Mouse (Mus musculus): ENCODE measurements at regions not wholly inside any gene's neighbourhood (a gene's known extent, or its start where the extent isn't known, plus 50 kb on each side); places are given as distances from the start of the nearest gene placed in this dataset.

DNA sequence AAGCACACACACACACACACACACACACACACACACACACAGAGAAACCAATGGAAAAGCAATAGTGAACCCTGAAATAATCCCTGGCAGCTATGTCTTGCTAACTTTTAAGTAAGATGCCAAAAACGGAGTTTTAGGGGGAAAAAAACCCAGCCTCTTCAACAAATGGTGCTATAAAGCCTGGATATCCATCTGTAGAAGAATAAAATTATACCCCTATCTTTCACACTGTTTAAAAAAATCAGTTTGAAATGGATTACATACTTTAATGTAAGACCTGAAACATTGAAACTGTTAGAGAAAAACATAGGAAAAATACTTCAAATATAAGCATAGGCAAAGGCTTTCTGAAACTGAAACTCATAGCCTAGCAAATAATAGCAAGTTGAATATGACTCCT, 228.2 kb downstream of the Fam49a start:
- Histone ChIP-seq H3K27ac (no peak overlapping the region), H3K4me3 (no peak overlapping the region), H3K4me1 (replicated peaks) (no peaks in the 10 kb centered on the region), H3K4me2 (no peak overlapping the region), H3K27me3 (no peaks in the 10 kb centered on the region), H3K9ac (no peak overlapping the region), H3K36me3 (no peaks in the 10 kb centered on the region), H3K9me3 (replicated peaks) (no peaks in the 10 kb centered on the region)
- ATAC-seq (replicated peaks; ENCODE audit: insufficient number of reproducible peaks, insufficient read depth, low FRiP score, low read depth), result no peak
- WGBS, result 75% methylated on average over 1 of the region's 1 CpGs

DNA sequence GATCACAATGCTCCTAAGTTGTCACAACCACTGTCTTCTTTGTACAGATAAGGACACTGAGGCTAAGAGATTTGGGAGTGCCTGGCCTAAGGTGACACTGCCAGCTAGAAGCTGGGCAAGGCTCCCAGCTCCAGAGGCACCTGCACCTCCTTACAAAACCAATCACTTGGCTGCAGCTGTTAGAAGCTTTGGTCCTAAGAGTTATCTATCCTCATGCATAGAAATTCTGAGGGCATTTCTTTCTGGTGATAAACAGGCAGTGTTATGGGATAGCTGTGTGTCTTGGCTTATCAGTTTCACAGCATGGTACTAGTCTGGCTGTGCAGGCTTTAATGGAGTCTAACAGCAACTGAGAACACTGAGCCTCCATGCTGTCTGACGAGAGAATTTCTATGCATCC, 226.2 kb downstream of the Fam49a start:
- no peak for ATAC-seq (replicated peaks; ENCODE audit: insufficient number of reproducible peaks, insufficient read depth, low FRiP score, low read depth)
- no peaks in the 10 kb centered on the region for H3K36me3 ChIP-seq
- no peak overlapping the region for H3K27ac ChIP-seq
- no peak overlapping the region for H3K4me2 ChIP-seq
- no peak overlapping the region for H3K9ac ChIP-seq
- 83% methylated on average over 1 of the region's 1 CpGs for WGBS
- no peaks in the 10 kb centered on the region for H3K27me3 ChIP-seq
- no peak overlapping the region for H3K4me3 ChIP-seq
- H3K4me1 ChIP-seq (replicated peaks), result no peaks in the 10 kb centered on the region
- H3K9me3 ChIP-seq (replicated peaks), result no peaks in the 10 kb centered on the region

DNA sequence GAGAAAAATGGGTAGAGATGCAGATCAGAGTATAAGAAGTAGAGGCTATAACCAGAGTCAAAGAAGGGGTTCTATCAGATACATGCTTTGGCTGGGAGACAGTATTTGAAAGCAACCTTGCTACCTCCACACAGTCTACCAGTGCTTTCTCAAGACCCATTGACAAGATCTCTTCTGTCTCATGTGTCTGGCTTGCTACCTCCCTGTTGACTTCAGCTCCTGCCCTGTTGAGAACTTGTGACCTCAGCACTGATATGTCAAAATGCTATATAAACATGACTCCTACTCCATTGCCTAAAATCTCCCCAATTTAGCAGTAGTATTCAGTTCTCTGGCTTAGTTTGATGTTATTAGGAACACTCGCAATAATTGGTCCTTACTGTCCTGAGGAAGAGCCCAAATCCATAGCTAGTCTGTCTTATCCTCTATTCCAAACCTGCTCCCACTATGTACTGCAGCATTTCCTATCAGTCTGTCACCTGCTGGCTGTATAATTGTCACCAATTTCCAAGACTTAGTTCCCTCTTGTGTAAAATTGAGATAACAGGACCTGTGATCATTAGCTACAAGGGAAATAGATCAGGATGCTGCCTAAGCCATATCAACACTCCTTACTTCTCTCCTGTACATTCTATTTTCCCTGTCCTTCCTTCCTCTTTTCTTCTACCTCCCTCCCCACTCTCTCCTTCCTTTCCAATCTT, 224.9 kb downstream of the Fam49a start:
- H3K4me1 ChIP-seq (replicated peaks), result no peaks in the 10 kb centered on the region; the same call in 1 of the 2 replicates
- 87% methylated on average over 1 of the region's 1 CpGs for WGBS
- H3K4me2 ChIP-seq, result no peak overlapping the region
- no peaks in the 10 kb centered on the region for H3K36me3 ChIP-seq
- H3K27ac ChIP-seq, result no peak overlapping the region
- H3K27me3 ChIP-seq, result no peaks in the 10 kb centered on the region
- H3K9me3 ChIP-seq (replicated peaks), result no peaks in the 10 kb centered on the region
- no peak for ATAC-seq (replicated peaks; ENCODE audit: insufficient number of reproducible peaks, insufficient read depth, low FRiP score, low read depth)
- H3K9ac ChIP-seq, result no peak overlapping the region
- H3K4me3 ChIP-seq, result no peak overlapping the region

DNA sequence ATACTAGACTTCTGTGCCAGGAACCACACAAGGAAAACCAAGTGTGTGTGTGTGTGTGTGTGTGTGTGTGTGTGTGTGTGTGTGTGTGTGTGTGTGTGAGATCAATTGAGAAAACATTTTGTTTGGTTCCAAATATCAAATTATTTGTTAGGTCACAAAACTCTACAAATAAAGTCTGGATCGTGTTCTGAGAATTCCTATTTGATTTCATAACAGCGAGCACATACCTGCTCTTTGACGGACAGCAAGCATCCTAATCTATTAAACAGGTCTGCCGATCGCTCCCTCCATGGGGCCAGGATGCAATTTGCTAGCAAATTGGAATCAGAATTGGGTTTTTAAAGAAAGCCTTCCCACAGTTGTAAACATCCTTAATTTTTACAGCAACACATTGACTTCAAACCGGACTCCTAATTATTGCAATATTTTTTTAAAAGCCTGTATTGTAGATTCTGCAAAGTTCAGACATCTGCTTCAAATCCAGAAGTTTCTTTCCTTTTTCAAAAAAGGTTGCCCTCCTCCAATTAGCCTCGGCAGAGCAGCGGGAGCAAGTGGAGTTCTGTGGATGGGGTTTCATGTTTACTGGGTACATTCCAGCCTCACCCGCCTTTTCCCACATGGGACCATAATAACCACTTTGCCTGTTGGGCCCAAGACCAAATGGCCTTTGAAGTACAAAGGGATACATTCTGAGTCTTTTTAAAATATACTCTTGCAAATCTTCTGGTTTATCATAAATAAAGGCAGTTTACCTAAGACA, 223.2 kb downstream of the Fam49a start:
- no peaks in the 10 kb centered on the region for H3K9me3 ChIP-seq (replicated peaks)
- no peak overlapping the region for H3K27ac ChIP-seq
- no peaks in the 10 kb centered on the region for H3K36me3 ChIP-seq
- H3K9ac ChIP-seq, result no peak overlapping the region
- no peak overlapping the region for H3K4me2 ChIP-seq
- no peaks in the 10 kb centered on the region for H3K27me3 ChIP-seq
- no peak for ATAC-seq (replicated peaks; ENCODE audit: insufficient number of reproducible peaks, insufficient read depth, low FRiP score, low read depth)
- no peak overlapping the region for H3K4me3 ChIP-seq
- no peaks in the 10 kb centered on the region; the same call in 1 of the 2 replicates for H3K4me1 ChIP-seq (replicated peaks)
- WGBS, result 84% methylated on average over 9 of the region's 9 CpGs

DNA sequence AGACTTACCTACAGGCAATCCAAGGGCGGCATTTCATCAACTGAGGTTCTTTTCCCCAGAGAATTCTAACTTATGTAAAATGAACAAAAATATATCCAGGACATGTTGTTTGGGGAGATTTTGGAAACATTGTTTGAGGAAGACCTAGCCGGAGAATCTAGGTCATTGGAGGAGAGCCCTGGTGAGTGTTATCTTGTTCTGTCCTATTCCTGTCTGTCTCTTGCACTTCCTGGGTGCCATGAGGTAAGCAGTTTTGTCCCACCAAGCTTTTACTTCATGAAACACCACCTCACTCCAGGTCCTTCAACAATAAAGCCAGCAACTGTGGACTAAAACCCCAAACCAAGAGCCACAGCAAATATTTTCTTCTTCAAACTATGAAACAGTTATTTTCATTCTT, 218.5 kb downstream of the Fam49a start:
- no peak overlapping the region for H3K27ac ChIP-seq
- WGBS, result 88% methylated on average over 2 of the region's 2 CpGs

DNA sequence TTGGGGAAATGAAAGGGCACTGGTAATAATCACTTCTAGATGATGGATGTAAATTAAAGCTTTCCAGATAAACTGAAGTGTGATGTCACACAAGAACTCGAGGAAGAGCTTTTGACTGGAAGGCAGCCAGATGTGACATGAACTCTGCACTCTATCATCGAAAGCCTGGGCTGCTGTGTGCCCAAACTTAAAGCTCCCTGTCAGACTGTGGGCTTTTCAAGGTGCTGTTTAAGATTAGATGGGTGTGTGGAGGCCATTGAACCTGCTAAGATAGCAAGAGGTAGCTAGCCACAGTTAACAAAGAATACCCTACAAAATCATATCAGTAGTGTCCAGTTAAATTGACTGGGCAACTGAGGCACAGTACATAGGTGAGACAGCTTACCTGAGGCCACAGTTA, 190.1 kb downstream of the Fam49a start:
- Histone ChIP-seq H3K4me2 (no peak overlapping the region), H3K27ac (no peak overlapping the region), H3K9ac (no peak overlapping the region), H3K27me3 (no peaks in the 10 kb centered on the region), H3K4me3 (no peak overlapping the region), H3K9me3 (replicated peaks) (no peaks in the 10 kb centered on the region), H3K36me3 (no peaks in the 10 kb centered on the region), H3K4me1 (replicated peaks) (no peaks in the 10 kb centered on the region)
- WGBS, result 20% methylated on average over 2 of the region's 2 CpGs
- no peak for ATAC-seq (replicated peaks; ENCODE audit: insufficient number of reproducible peaks, insufficient read depth, low FRiP score, low read depth)

More for the DNA sequence above, 218.5 kb downstream of the Fam49a start:
- Histone ChIP-seq H3K4me2 (no peak overlapping the region), H3K9ac (no peak overlapping the region), H3K9me3 (replicated peaks) (no peaks in the 10 kb centered on the region), H3K4me1 (replicated peaks) (no peaks in the 10 kb centered on the region; the same call in 1 of the 2 replicates), H3K4me3 (no peak overlapping the region), H3K27me3 (no peaks in the 10 kb centered on the region), H3K36me3 (no peaks in the 10 kb centered on the region)
- no peak for ATAC-seq (replicated peaks; ENCODE audit: insufficient number of reproducible peaks, insufficient read depth, low FRiP score, low read depth)

DNA sequence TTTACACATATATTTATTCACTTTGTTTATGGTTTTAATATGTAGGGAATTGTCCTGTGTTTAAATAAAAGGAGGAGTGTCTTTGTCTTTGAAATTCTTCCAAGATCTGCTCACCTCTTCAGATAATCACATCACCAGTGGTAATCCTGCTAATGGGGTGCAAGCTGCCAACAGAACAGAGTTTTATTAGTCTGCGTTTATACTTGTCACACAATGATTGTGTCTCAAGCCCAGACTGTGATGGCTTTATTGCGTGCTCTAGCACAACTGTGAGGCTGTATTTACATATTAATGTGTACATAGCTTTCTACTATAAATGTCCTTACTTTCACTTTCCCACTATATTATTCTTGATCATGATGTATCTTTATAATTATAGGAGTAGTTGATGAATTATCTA, 184.8 kb downstream of the Fam49a start:
- Histone ChIP-seq H3K9ac (no peak overlapping the region), H3K36me3 (no peaks in the 10 kb centered on the region), H3K27me3 (no peaks in the 10 kb centered on the region), H3K4me1 (replicated peaks) (no peaks in the 10 kb centered on the region), H3K4me3 (no peak overlapping the region), H3K9me3 (replicated peaks) (no peaks in the 10 kb centered on the region), H3K27ac (no peak overlapping the region), H3K4me2 (no peak overlapping the region)
- 62% methylated on average over 2 of the region's 2 CpGs for WGBS
- no peak for ATAC-seq (replicated peaks; ENCODE audit: insufficient number of reproducible peaks, insufficient read depth, low FRiP score, low read depth)

DNA sequence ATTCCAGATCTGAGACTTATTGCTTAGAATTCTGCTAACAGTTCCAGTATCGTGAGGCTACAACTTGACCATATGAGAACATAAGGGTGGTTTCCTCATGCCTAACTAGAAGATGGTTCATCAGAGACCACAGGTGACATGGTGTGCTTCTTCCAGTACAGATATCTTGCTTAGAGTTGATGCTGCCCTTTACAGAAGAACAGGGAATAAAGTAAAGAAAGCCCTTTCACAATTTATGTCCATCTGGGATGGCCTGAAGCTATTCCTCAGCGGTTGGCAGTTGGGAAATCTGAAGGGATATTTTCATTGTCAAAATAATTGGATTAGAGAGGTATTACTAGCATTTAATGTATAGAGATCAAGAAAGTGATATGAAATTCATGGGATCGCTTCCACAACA, 184.3 kb downstream of the Fam49a start:
- ATAC-seq (replicated peaks; ENCODE audit: insufficient number of reproducible peaks, insufficient read depth, low FRiP score, low read depth), result no peak

DNA sequence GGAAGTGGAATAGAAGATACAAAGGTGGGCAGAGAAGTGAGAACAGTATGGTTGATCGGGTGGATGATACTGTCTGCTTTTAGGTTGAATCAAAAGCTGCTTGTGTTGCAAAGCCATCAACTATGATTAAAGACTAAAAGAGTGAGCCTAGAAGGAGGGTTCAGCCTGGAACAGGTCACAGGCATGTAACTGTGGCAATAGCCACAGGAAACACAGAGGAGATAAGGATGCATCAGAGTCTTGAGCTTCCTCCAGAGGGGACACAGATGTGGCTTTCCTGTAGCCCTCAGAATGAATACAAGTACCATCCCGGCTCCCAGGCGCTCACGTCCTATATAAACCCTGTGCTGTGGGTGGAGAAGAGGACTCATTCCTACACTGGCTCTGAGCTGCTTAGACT, 180.9 kb downstream of the Fam49a start:
- Histone ChIP-seq H3K27ac (no peak overlapping the region), H3K9me3 (replicated peaks) (no peaks in the 10 kb centered on the region), H3K27me3 (no peaks in the 10 kb centered on the region), H3K9ac (no peak overlapping the region), H3K36me3 (no peaks in the 10 kb centered on the region), H3K4me2 (no peak overlapping the region), H3K4me1 (replicated peaks) (peaks cover 5% of the 10 kb centered on the region), H3K4me3 (no peak overlapping the region)
- ATAC-seq (replicated peaks; ENCODE audit: insufficient number of reproducible peaks, insufficient read depth, low FRiP score, low read depth), result no peak
- 75% methylated on average over 4 of the region's 4 CpGs for WGBS

More for the DNA sequence above, 184.3 kb downstream of the Fam49a start:
- no peak overlapping the region for H3K4me3 ChIP-seq
- H3K27ac ChIP-seq, result no peak overlapping the region
- no peaks in the 10 kb centered on the region for H3K27me3 ChIP-seq
- 92% methylated on average over 3 of the region's 3 CpGs for WGBS
- H3K9me3 ChIP-seq (replicated peaks), result no peaks in the 10 kb centered on the region
- no peaks in the 10 kb centered on the region; the same call in 1 of the 2 replicates for H3K4me1 ChIP-seq (replicated peaks)
- no peaks in the 10 kb centered on the region for H3K36me3 ChIP-seq
- no peak overlapping the region for H3K9ac ChIP-seq
- H3K4me2 ChIP-seq, result no peak overlapping the region

DNA sequence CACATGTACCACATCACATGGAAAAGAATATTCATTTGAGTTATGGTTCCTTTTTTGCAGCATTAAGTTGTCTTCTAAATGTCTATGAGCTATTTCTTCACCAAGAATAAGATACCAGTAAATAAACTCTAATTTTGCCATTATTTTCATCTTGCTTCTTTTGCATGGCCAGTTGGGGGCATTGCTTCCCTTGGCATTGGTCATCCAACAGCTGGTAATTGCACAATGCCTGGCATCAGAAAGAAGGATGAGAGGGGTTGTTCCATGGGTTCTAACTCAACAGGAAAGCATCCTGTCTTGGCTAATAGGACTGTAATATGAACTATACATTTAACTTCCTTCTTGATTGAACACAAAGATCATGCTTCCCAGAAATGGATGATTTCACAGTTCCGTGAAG, 174.4 kb downstream of the Fam49a start:
- ATAC-seq (replicated peaks; ENCODE audit: insufficient number of reproducible peaks, insufficient read depth, low FRiP score, low read depth), result no peak

DNA sequence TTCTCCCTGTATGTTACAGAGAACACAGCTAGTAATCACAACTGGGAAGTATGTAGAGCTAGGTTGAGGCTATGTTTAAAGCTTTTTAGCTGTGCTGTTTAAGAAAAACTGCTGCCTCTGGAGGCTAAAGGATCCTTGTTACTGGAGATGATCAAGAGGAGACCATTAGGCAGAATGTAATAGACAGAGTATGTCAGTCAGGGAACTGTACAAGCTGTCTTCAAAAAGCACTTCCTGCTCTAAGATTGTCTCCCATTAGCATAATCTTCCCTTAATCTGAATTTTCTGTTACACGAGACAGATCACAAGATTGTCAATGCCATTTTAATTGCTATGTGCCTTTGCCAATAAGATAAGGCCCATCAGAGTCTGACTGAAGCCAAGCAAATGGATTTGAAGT, 170.7 kb downstream of the Fam49a start:
- no peaks in the 10 kb centered on the region for H3K4me1 ChIP-seq (replicated peaks)
- WGBS, result 62% methylated on average over 1 of the region's 1 CpGs

More for the DNA sequence above, 174.4 kb downstream of the Fam49a start:
- H3K4me1 ChIP-seq (replicated peaks), result peaks cover 5% of the 10 kb centered on the region
- 93% methylated on average over 1 of the region's 1 CpGs for WGBS
- no peak overlapping the region for H3K9ac ChIP-seq
- H3K4me2 ChIP-seq, result no peak overlapping the region
- H3K4me3 ChIP-seq, result no peak overlapping the region
- H3K9me3 ChIP-seq (replicated peaks), result no peaks in the 10 kb centered on the region
- H3K36me3 ChIP-seq, result no peaks in the 10 kb centered on the region
- no peak overlapping the region for H3K27ac ChIP-seq
- H3K27me3 ChIP-seq, result no peaks in the 10 kb centered on the region

More for the DNA sequence above, 170.7 kb downstream of the Fam49a start:
- no peak for ATAC-seq (replicated peaks; ENCODE audit: insufficient number of reproducible peaks, insufficient read depth, low FRiP score, low read depth)
- H3K36me3 ChIP-seq, result no peaks in the 10 kb centered on the region
- H3K4me3 ChIP-seq, result no peak overlapping the region
- H3K4me2 ChIP-seq, result no peak overlapping the region
- H3K27ac ChIP-seq, result no peak overlapping the region
- H3K9ac ChIP-seq, result no peak overlapping the region
- H3K27me3 ChIP-seq, result no peaks in the 10 kb centered on the region
- H3K9me3 ChIP-seq (replicated peaks), result no peaks in the 10 kb centered on the region
